Mouse (Mus musculus): ENCODE results near the gene Psmb9. TPM values are rescaled to one million over a fixed set of nuclear protein-coding genes. Genes with fewer than 3 reads are reported as not detected.

Psmb9 gene
- polyA plus RNA-seq, 1 experiment from 2014 or later: 0.95 TPM

- H3K27ac ChIP-seq: no peak overlapping the region
- peaks cover 42% of the 10 kb centered on the region for H3K27me3 ChIP-seq (ENCODE audit: control insufficient read depth, insufficient read depth, low read length)
- H3K9me3 ChIP-seq (ENCODE audit: control insufficient read depth, low read length): no peaks in the 10 kb centered on the region
- ATAC-seq (ENCODE audit: low FRiP score) (no peak), DNase-seq (ENCODE audit: low spot score) (no peak)
- no peak overlapping the region for H3K9ac ChIP-seq
- H3K4me1 ChIP-seq (replicated peaks; ENCODE audit: control insufficient read depth, insufficient read depth, low read length): peaks cover 10% of the 10 kb centered on the region; the same call in 1 of the 2 replicates
- H3K4me3 ChIP-seq (replicated peaks; ENCODE audit: low read length): no peak overlapping the region
- H3K36me3 ChIP-seq (replicated peaks; ENCODE audit: control insufficient read depth, insufficient read depth): no peaks in the 10 kb centered on the region
- 24% methylated on average over 5 of the region's 5 CpGs for WGBS
- H3K4me2 ChIP-seq (replicated peaks): no peak overlapping the region
Measured at GRCm38 (mm10) chr17:34140240-34140639, 47.3 kb downstream of the Psmb9 start.

GRCm38 (mm10) chr17:34139416-34139815 is 48.1 kb downstream of the Psmb9 start:
- peak; percentile 40 for DNase-seq (ENCODE audit: low spot score)
- Histone ChIP-seq H3K4me1 (replicated peaks; ENCODE audit: control insufficient read depth, insufficient read depth, low read length) (peaks cover 10% of the 10 kb centered on the region; the same call in 1 of the 2 replicates), H3K4me3 (replicated peaks; ENCODE audit: low read length) (peak overlapping the region; percentile 16), H3K9ac (peak overlapping the region; percentile 8; the same call in 1 of the 2 replicates), H3K27me3 (ENCODE audit: control insufficient read depth, insufficient read depth, low read length) (peaks cover 42% of the 10 kb centered on the region), H3K4me2 (replicated peaks) (peak overlapping the region; percentile 50), H3K36me3 (replicated peaks; ENCODE audit: control insufficient read depth, insufficient read depth) (no peaks in the 10 kb centered on the region), H3K27ac (no peak overlapping the region), H3K9me3 (ENCODE audit: control insufficient read depth, low read length) (no peaks in the 10 kb centered on the region)
- 2% methylated on average over 16 of the region's 16 CpGs for WGBS
- ATAC-seq (ENCODE audit: low FRiP score): no peak

GRCm38 (mm10) chr17:34138655-34139054 is 48.9 kb downstream of the Psmb9 start:
- ATAC-seq (ENCODE audit: low FRiP score) (no peak), DNase-seq (ENCODE audit: low spot score) (no peak)
- Histone ChIP-seq H3K27me3 (ENCODE audit: control insufficient read depth, insufficient read depth, low read length) (peaks cover 42% of the 10 kb centered on the region), H3K4me3 (replicated peaks; ENCODE audit: low read length) (no peak overlapping the region), H3K4me2 (replicated peaks) (no peak overlapping the region), H3K27ac (no peak overlapping the region), H3K9me3 (ENCODE audit: control insufficient read depth, low read length) (no peaks in the 10 kb centered on the region), H3K4me1 (replicated peaks; ENCODE audit: control insufficient read depth, insufficient read depth, low read length) (peaks cover 10% of the 10 kb centered on the region; the same call in 1 of the 2 replicates), H3K9ac (no peak overlapping the region), H3K36me3 (replicated peaks; ENCODE audit: control insufficient read depth, insufficient read depth) (no peaks in the 10 kb centered on the region)
- WGBS: 75% methylated on average over 7 of the region's 7 CpGs

- DNase-seq (ENCODE audit: low spot score): no peak
- H3K4me1 ChIP-seq (replicated peaks; ENCODE audit: control insufficient read depth, insufficient read depth, low read length): peaks cover 10% of the 10 kb centered on the region; the same call in 1 of the 2 replicates
- peaks cover 42% of the 10 kb centered on the region for H3K27me3 ChIP-seq (ENCODE audit: control insufficient read depth, insufficient read depth, low read length)
- WGBS: 70% methylated on average over 7 of the region's 7 CpGs
- H3K9ac ChIP-seq: no peak overlapping the region
- H3K9me3 ChIP-seq (ENCODE audit: control insufficient read depth, low read length): no peaks in the 10 kb centered on the region
- no peak overlapping the region for H3K4me3 ChIP-seq (replicated peaks; ENCODE audit: low read length)
- H3K4me2 ChIP-seq (replicated peaks): no peak overlapping the region
- ATAC-seq (ENCODE audit: low FRiP score): no peak
- no peaks in the 10 kb centered on the region for H3K36me3 ChIP-seq (replicated peaks; ENCODE audit: control insufficient read depth, insufficient read depth)
- no peak overlapping the region for H3K27ac ChIP-seq
Measured at GRCm38 (mm10) chr17:34137601-34138000, 50.0 kb downstream of the Psmb9 start.

- Histone ChIP-seq H3K27ac (no peak overlapping the region), H3K36me3 (replicated peaks; ENCODE audit: control insufficient read depth, insufficient read depth) (no peaks in the 10 kb centered on the region), H3K4me3 (replicated peaks; ENCODE audit: low read length) (peak overlapping the region; percentile 28), H3K4me2 (replicated peaks) (peak overlapping the region; percentile 65), H3K27me3 (ENCODE audit: control insufficient read depth, insufficient read depth, low read length) (peaks cover 33% of the 10 kb centered on the region), H3K9me3 (ENCODE audit: control insufficient read depth, low read length) (no peaks in the 10 kb centered on the region), H3K4me1 (replicated peaks; ENCODE audit: control insufficient read depth, insufficient read depth, low read length) (peaks cover 10% of the 10 kb centered on the region; the same call in 1 of the 2 replicates), H3K9ac (peak overlapping the region; percentile 39; the same call in 1 of the 2 replicates)
- peak; percentile 96 for ATAC-seq (ENCODE audit: low FRiP score)
- WGBS: 8% methylated on average over 31 of the region's 31 CpGs
- peak; percentile 99 for DNase-seq (ENCODE audit: low spot score)
Measured at GRCm38 (mm10) chr17:34135297-34136224, 52.0 kb downstream of the Psmb9 start.

GRCm38 (mm10) chr17:34134451-34134850 is 53.1 kb downstream of the Psmb9 start:
- Histone ChIP-seq H3K4me3 (replicated peaks; ENCODE audit: low read length) (no peak overlapping the region), H3K27me3 (ENCODE audit: control insufficient read depth, insufficient read depth, low read length) (peaks cover 21% of the 10 kb centered on the region), H3K4me1 (replicated peaks; ENCODE audit: control insufficient read depth, insufficient read depth, low read length) (peaks cover 2% of the 10 kb centered on the region; the same call in 1 of the 2 replicates), H3K27ac (no peak overlapping the region), H3K9me3 (ENCODE audit: control insufficient read depth, low read length) (no peaks in the 10 kb centered on the region), H3K4me2 (replicated peaks) (no peak overlapping the region), H3K36me3 (replicated peaks; ENCODE audit: control insufficient read depth, insufficient read depth) (no peaks in the 10 kb centered on the region), H3K9ac (no peak overlapping the region)
- ATAC-seq (ENCODE audit: low FRiP score) (no peak), DNase-seq (ENCODE audit: low spot score) (no peak)
- 85% methylated on average over 3 of the region's 3 CpGs for WGBS

- no peak for ATAC-seq (ENCODE audit: low FRiP score)
- Histone ChIP-seq H3K27me3 (ENCODE audit: control insufficient read depth, insufficient read depth, low read length) (peaks cover 10% of the 10 kb centered on the region), H3K4me2 (replicated peaks) (no peak overlapping the region), H3K9ac (no peak overlapping the region), H3K4me1 (replicated peaks; ENCODE audit: control insufficient read depth, insufficient read depth, low read length) (no peaks in the 10 kb centered on the region), H3K36me3 (replicated peaks; ENCODE audit: control insufficient read depth, insufficient read depth) (no peaks in the 10 kb centered on the region), H3K9me3 (ENCODE audit: control insufficient read depth, low read length) (no peaks in the 10 kb centered on the region), H3K4me3 (replicated peaks; ENCODE audit: low read length) (no peak overlapping the region), H3K27ac (no peak overlapping the region)
- WGBS: 87% methylated on average over 11 of the region's 11 CpGs
- no peak for DNase-seq (ENCODE audit: low spot score)
Measured at GRCm38 (mm10) chr17:34133289-34133688, 54.3 kb downstream of the Psmb9 start.

Other genes with a start within 250 kb of the Psmb9 start
- 157 and 161 TPM in 2 replicates for gene Pfdn6, start 247.4 kb downstream of the Psmb9 start, polyA plus RNA-seq (2014; fragmentation: Nextera tagmentation; extraction: Ambion mirVana)
- gene Wdr46, start 247.1 kb downstream of the Psmb9 start, polyA plus RNA-seq (2014; fragmentation: Nextera tagmentation; extraction: Ambion mirVana): 15.6 and 19.5 TPM in 2 replicates
- gene B3galt4, start 236.3 kb downstream of the Psmb9 start, polyA plus RNA-seq (2014; fragmentation: Nextera tagmentation; extraction: Ambion mirVana): 7.8 and 9.2 TPM in 2 replicates
- gene Vps52, start 232.0 kb downstream of the Psmb9 start, polyA plus RNA-seq (2014; fragmentation: Nextera tagmentation; extraction: Ambion mirVana): 56.0 and 56.6 TPM in 2 replicates
- 804 and 966 TPM in 2 replicates for gene Rps18, start 231.8 kb downstream of the Psmb9 start, polyA plus RNA-seq (2014; fragmentation: Nextera tagmentation; extraction: Ambion mirVana)
- gene H2-K1, start 187.4 kb downstream of the Psmb9 start, polyA plus RNA-seq (2014; fragmentation: Nextera tagmentation; extraction: Ambion mirVana): 12.5 and 16.5 TPM in 2 replicates
- 6.3 and 7.8 TPM in 2 replicates for gene Ring1, start 163.1 kb downstream of the Psmb9 start, polyA plus RNA-seq (2014; fragmentation: Nextera tagmentation; extraction: Ambion mirVana)
- gene H2-Ke6, start 159.7 kb downstream of the Psmb9 start, polyA plus RNA-seq (2014; fragmentation: Nextera tagmentation; extraction: Ambion mirVana): 64.3 and 67.3 TPM in 2 replicates
- 87.1 and 97.0 TPM in 2 replicates for gene Slc39a7, start 156.1 kb downstream of the Psmb9 start, polyA plus RNA-seq (2014; fragmentation: Nextera tagmentation; extraction: Ambion mirVana)
- 32.2 and 34.5 TPM in 2 replicates for gene Rxrb, start 156.0 kb downstream of the Psmb9 start, polyA plus RNA-seq (2014; fragmentation: Nextera tagmentation; extraction: Ambion mirVana)
- gene Col11a2, start 148.3 kb downstream of the Psmb9 start, polyA plus RNA-seq (2014; fragmentation: Nextera tagmentation; extraction: Ambion mirVana): 2.7 and 3.4 TPM in 2 replicates
- 0.29 TPM in 1 of 2 replicates, not detected in the other for gene H2-Oa, start 95.4 kb downstream of the Psmb9 start, polyA plus RNA-seq (2014; fragmentation: Nextera tagmentation; extraction: Ambion mirVana)
- gene H2-DMa, start 68.2 kb downstream of the Psmb9 start, polyA plus RNA-seq (2014; fragmentation: Nextera tagmentation; extraction: Ambion mirVana): 19.2 and 20.2 TPM in 2 replicates
- gene Brd2, start 65.1 kb downstream of the Psmb9 start, polyA plus RNA-seq (2014; fragmentation: Nextera tagmentation; extraction: Ambion mirVana): 133 and 136 TPM in 2 replicates
- gene H2-DMb2, start 44.5 kb downstream of the Psmb9 start, polyA plus RNA-seq (2014; fragmentation: Nextera tagmentation; extraction: Ambion mirVana): 0.16 TPM in 1 of 2 replicates, not detected in the other
- 0.72 and 0.76 TPM in 2 replicates for gene H2-DMb1, start 34.7 kb downstream of the Psmb9 start, polyA plus RNA-seq (2014; fragmentation: Nextera tagmentation; extraction: Ambion mirVana)
- gene Tap1, start 211 bp downstream of the Psmb9 start, polyA plus RNA-seq (2014; fragmentation: Nextera tagmentation; extraction: Ambion mirVana): 2.2 and 2.6 TPM in 2 replicates
- 3.6 and 3.8 TPM in 2 replicates for gene Psmb8, start 10.0 kb upstream of the Psmb9 start, polyA plus RNA-seq (2014; fragmentation: Nextera tagmentation; extraction: Ambion mirVana)
- gene Tap2, start 15.8 kb upstream of the Psmb9 start, polyA plus RNA-seq (2014; fragmentation: Nextera tagmentation; extraction: Ambion mirVana): 0.72 and 1.6 TPM in 2 replicates
- not detected in 2 replicates for gene H2-Ob, start 51.1 kb upstream of the Psmb9 start, polyA plus RNA-seq (2014; fragmentation: Nextera tagmentation; extraction: Ambion mirVana)
- gene H2-Ab1, start 69.9 kb upstream of the Psmb9 start, polyA plus RNA-seq (2014; fragmentation: Nextera tagmentation; extraction: Ambion mirVana): 0.80 and 1.8 TPM in 2 replicates
- gene H2-Aa, start 100.1 kb upstream of the Psmb9 start, polyA plus RNA-seq (2014; fragmentation: Nextera tagmentation; extraction: Ambion mirVana): 0.31 and 0.58 TPM in 2 replicates
- 3.9 and 4.2 TPM in 2 replicates for gene H2-Eb1, start 118.1 kb upstream of the Psmb9 start, polyA plus RNA-seq (2014; fragmentation: Nextera tagmentation; extraction: Ambion mirVana)
- 0.12 and 0.35 TPM in 2 replicates for gene H2-Eb2, start 137.9 kb upstream of the Psmb9 start, polyA plus RNA-seq (2014; fragmentation: Nextera tagmentation; extraction: Ambion mirVana)
- 0.10 TPM in 1 of 2 replicates, not detected in the other for gene Btnl2, start 167.1 kb upstream of the Psmb9 start, polyA plus RNA-seq (2014; fragmentation: Nextera tagmentation; extraction: Ambion mirVana)
- not detected in 2 replicates for gene Btnl1, start 189.4 kb upstream of the Psmb9 start, polyA plus RNA-seq (2014; fragmentation: Nextera tagmentation; extraction: Ambion mirVana)
- gene BC051142, start 211.1 kb upstream of the Psmb9 start, polyA plus RNA-seq (2014; fragmentation: Nextera tagmentation; extraction: Ambion mirVana): 4.2 and 5.6 TPM in 2 replicates

Measured in hindbrain, embryonic 14.5 days (tissue).